Mouse (Mus musculus) embryonic fibroblast, embryonic 13.5 days (primary cell): Measurements from ENCODE around the gene Ggct. TPM values are rescaled to one million over a fixed set of nuclear protein-coding genes. Genes with fewer than 3 reads are reported as not detected.

Source experiments
- H3K27ac ChIP-seq: 2 replicates; pipeline ENCODE4 v1.5.1; 2012; ENCODE audit warnings: low read length, control low read depth, inconsistent platforms; ENCODE audit not compliant: insufficient read depth
- H3K4me1 ChIP-seq: 2 replicates; pipeline ENCODE4 v1.6.1; 2011; ENCODE audit warnings: low read length; ENCODE audit not compliant: control insufficient read depth, insufficient read depth
- H3K4me3 ChIP-seq: 2 replicates; pipeline ENCODE4 v1.5.1; 2011; ENCODE audit warnings: mild to moderate bottlenecking, control low read depth, low read length; ENCODE audit not compliant: insufficient read depth
- CTCF ChIP-seq: IDR thresholded peaks from 2 replicates; pipeline ENCODE4 v1.5.1; 2011; ENCODE audit warnings: mild to moderate bottlenecking, control low read depth, low read length, moderate library complexity, borderline replicate concordance; ENCODE audit not compliant: insufficient read depth
- POLR2A ChIP-seq: IDR thresholded peaks from 2 replicates; pipeline ENCODE4 v1.6.1; 2011; ENCODE audit warnings: low read depth, mild to moderate bottlenecking, control low read depth, low read length, moderate library complexity
- polyA plus RNA-seq: library from polyadenylated mRNA; stranded (reverse); fragments of >200 nt; gene quantifications from 2 replicates; pipeline ENCODE4 v1.2.4, GENCODE M21; 2011; ENCODE audit warnings: low read depth; ENCODE audit not compliant: missing spikeins, insufficient read length

Gene Ggct
- 7.2 and 14.8 TPM in 2 replicates for polyA plus RNA-seq

DNA sequence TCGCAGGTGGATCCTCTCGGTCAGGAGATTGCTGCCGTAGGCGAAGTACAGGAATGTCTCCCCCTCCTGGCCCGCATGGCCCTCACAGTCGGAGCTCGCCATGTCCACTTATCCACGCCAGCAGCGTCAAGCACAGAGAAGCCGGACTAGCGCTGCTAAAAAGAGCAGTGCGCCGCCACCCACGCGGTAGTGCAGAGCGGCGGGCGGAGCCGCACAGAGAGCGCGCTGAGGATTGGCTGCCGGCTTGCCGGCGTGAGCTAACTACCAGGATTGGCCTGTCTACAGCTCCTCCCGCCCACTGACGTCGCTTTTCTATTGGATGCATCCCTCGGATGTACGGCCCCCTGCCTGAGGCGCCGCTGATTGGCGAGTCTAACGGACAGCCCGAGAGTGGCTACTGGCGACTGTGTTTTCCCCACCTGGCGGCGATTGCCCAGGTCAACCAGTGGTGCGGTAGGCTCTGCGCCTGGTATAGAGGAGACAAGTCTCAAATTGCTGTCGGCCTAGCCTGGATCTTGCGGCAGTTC is at the start of gene Ggct:
TSS of gene Ggct (minus strand) at position 217 of the 527 bp plus-strand sequence.
- TF ChIP-seq POLR2A (peak; percentile 80), CTCF (peak; percentile 84)
- H3K27ac ChIP-seq, result no peak within 1 kb of the TSS
- peak within 1 kb of the TSS; percentile 54 for H3K4me3 ChIP-seq
- no peaks in the 10 kb centered on the region for H3K4me1 ChIP-seq

DNA sequence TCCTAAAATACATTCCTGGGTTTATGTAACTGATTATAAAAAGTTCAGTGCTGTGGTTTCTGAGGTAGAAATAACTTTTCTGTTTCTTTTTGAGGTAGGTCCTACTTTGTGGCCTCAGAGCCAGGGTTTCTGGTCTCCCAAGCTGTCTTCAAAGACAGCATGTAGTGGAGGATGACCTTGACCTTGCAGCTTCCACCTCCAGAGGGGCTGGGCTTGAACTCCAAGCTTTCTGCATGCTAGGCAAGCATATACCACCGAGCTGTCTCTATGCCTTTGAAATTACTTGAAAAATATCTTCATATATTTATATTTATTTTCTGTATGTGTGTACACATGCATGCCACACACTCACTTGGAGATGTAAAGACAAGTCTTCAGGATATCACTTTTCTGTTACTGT is 47.3 kb upstream of the Ggct start:
- Histone ChIP-seq H3K4me1 (peaks cover 5% of the 10 kb centered on the region; the same call in 1 of the 2 replicates), H3K27ac (no peak overlapping the region), H3K4me3 (peak overlapping the region; percentile 30)
- TF ChIP-seq POLR2A, result no peak
- no peak for TF ChIP-seq CTCF

DNA sequence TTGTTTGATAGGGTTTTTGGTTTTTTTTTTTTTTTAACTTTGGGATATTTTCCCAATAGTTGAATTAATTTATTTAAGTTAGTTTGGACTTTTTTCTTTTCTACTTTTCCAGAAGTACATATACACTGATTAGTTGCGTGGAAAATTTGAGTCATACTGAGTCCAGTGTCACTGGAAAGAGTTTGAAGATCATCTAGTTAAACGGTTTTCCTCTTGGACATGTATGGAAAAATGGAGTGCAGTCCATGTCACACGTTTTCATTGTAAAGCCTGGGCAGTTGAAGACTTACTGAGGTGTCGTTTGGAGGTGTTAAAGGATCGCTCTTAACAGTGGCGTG is 46.7 kb upstream of the Ggct start:
- TF ChIP-seq CTCF (no peak), POLR2A (no peak)
- Histone ChIP-seq H3K27ac (peak overlapping the region; percentile 69; the same call in 1 of the 2 replicates), H3K4me3 (peak overlapping the region; percentile 81), H3K4me1 (peaks cover 5% of the 10 kb centered on the region; the same call in 1 of the 2 replicates)

GRCm38 (mm10) chr6:55038671-55039445 is 46.1 kb upstream of the Ggct start:
- H3K27ac ChIP-seq, result peak overlapping the region; percentile 69
- no peak for TF ChIP-seq CTCF
- no peak; the same call in none of the 2 replicates for TF ChIP-seq POLR2A
- peaks cover 5% of the 10 kb centered on the region; the same call in 1 of the 2 replicates for H3K4me1 ChIP-seq
- peak overlapping the region; percentile 81 for H3K4me3 ChIP-seq

DNA sequence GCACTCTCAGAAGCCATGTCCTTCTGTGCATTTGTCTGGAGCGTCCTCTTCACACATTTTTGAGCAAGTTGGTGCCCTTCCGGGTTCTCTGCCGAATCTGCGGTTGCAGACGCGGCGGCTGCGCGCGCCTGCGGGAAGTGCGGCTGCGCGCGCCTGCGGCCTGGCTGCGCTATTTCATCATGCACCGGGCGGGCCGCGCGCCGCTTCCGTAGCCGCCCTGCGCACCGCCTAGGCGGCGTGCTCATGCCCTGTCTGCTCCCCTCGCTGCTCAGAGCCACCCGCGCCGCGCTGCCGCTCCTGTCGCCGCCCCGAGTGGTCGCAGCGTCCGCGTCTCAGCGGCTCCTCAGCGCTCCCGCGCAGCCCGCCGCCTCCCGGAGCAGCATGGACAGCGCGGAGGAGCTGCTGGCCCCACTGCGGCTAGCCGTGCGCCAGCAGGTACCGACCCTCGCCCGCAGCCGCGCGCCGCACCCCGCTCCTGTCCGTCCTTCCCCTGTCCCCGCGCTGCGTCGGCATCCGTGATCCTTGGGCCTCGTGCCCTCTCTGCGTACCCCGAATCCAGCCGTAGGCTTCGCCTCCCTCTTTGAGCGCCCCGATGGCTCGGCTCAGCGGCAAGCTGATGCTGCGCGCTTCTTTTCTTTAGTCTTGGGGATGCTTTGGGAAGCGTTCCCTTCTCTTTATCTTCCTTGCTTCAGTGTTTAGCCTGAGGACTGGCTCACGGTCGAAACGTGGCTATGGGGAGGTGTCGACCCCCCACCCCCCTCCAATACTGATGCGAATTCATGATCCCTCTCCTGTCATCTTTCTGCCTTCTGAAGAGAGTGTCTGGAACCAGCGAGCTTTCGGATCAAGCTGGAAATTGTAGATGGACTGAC is 45.3 kb upstream of the Ggct start, which contains the start of gene Gars:
TSS of gene Gars (plus strand) at position 209 of the 872 bp plus-strand sequence.
- Histone ChIP-seq H3K27ac (peak within 1 kb of the TSS; percentile 69), H3K4me3 (peak within 1 kb of the TSS; percentile 81), H3K4me1 (no peaks in the 10 kb centered on the region; the same call in 1 of the 2 replicates)
- TF ChIP-seq CTCF, result no peak
- TF ChIP-seq POLR2A, result peak; percentile 90

GRCm38 (mm10) chr6:55036731-55037130 is 44.0 kb upstream of the Ggct start:
- Histone ChIP-seq H3K27ac (no peak overlapping the region), H3K4me3 (no peak overlapping the region), H3K4me1 (no peaks in the 10 kb centered on the region; the same call in 1 of the 2 replicates)
- TF ChIP-seq CTCF, result no peak
- no peak for TF ChIP-seq POLR2A

- Histone ChIP-seq H3K27ac (no peak overlapping the region), H3K4me1 (no peaks in the 10 kb centered on the region), H3K4me3 (no peak overlapping the region)
- TF ChIP-seq POLR2A (no peak), CTCF (no peak)
Observed at GRCm38 (mm10) chr6:55027642-55028041, 34.9 kb upstream of the Ggct start.

- Histone ChIP-seq H3K27ac (no peak overlapping the region), H3K4me1 (0 out of 2 replicates have a peak, but pooled peaks cover under 1% of the 10 kb centered on the region), H3K4me3 (no peak overlapping the region)
- no peak for TF ChIP-seq CTCF
- TF ChIP-seq POLR2A, result no peak
Observed at GRCm38 (mm10) chr6:55021806-55022205, 29.1 kb upstream of the Ggct start.

DNA sequence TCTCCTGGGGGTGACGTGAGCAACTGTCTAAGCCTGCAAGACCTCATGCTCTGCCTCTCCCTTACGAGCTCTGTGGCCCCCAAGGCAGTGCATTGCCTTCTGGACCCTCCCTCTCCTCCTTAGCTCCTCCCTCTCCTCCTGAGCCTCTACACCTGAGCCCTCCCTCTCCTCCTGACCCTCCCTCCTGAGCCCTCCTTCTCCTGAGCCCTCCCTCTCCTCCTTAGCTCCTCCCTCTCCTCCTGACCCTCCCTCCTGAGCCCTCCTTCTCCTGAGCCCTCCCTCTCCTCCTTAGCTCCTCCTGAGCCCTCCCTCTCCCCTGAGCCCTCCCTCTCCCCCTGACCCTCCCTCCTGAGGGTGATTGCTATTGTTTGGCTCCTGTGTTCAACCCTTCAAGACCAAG is 25.7 kb upstream of the Ggct start:
- Histone ChIP-seq H3K4me3 (no peak overlapping the region), H3K27ac (no peak overlapping the region), H3K4me1 (peaks cover 6% of the 10 kb centered on the region; the same call in 1 of the 2 replicates)
- no peak for TF ChIP-seq POLR2A
- TF ChIP-seq CTCF, result no peak
